Mouse (Mus musculus): ENCODE measurements around the gene Nagk. TPM values are rescaled to one million over a fixed set of nuclear protein-coding genes. Genes with fewer than 3 reads are reported as not detected.

Nagk gene
- 20.8 and 23.0 TPM in 2 replicates for polyA plus RNA-seq (2016; fragmentation: Nextera tagmentation; extraction: Ambion mirVana)

- WGBS, result under 1% methylated on average over 43 of the region's 43 CpGs
- H3K27me3 ChIP-seq (ENCODE audit: poor library complexity, severe bottlenecking), result no peaks in the 10 kb centered on the region; the same call in 1 of the 2 replicates
- peaks cover 22% of the 10 kb centered on the region for H3K4me1 ChIP-seq
- no peaks in the 10 kb centered on the region for H3K9me3 ChIP-seq
- no peaks in the 10 kb centered on the region for H3K36me3 ChIP-seq (replicated peaks)
- peak within 1 kb of the TSS; percentile 94 for H3K27ac ChIP-seq
- H3K4me3 ChIP-seq, result peak within 1 kb of the TSS; percentile 91
- DNase-seq (ENCODE audit: extremely low spot score, low spot score), result peak; percentile 92
Measured at GRCm38 (mm10) chr6:83794760-83795296, at the start of gene Nagk. Nagk (plus strand) TSS chr6:83794982.

DNA sequence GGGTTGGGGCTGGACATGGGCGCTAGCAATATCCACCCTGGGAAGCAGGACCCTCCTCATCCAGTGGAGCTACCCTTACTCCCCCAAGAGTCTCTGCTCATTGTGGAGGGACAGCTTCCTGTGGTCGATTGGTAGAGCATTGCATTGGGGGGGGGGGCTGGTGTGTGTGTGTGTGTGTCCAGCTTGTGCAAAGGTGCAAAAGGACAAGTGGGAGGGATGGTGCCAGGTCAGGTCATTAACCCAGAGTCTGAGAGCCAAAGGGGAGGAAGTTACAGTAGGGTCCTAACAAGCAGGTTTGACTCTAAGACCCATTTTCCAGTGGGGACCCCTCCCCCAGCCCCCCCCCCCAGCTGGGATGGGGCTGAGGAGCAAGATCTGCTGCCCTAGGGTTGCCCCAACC is 49.3 kb upstream of the Nagk start:
- no peaks in the 10 kb centered on the region for H3K36me3 ChIP-seq (replicated peaks)
- DNase-seq (ENCODE audit: extremely low spot score, low spot score), result no peak
- no peak overlapping the region for H3K4me3 ChIP-seq
- H3K27ac ChIP-seq, result peak overlapping the region; percentile 51; the same call in 1 of the 2 replicates
- WGBS, result 53% methylated on average over 2 of the region's 2 CpGs
- peaks cover 75% of the 10 kb centered on the region for H3K27me3 ChIP-seq (ENCODE audit: poor library complexity, severe bottlenecking)
- peaks cover 6% of the 10 kb centered on the region; the same call in 1 of the 2 replicates for H3K9me3 ChIP-seq
- H3K4me1 ChIP-seq, result peaks cover 58% of the 10 kb centered on the region

DNA sequence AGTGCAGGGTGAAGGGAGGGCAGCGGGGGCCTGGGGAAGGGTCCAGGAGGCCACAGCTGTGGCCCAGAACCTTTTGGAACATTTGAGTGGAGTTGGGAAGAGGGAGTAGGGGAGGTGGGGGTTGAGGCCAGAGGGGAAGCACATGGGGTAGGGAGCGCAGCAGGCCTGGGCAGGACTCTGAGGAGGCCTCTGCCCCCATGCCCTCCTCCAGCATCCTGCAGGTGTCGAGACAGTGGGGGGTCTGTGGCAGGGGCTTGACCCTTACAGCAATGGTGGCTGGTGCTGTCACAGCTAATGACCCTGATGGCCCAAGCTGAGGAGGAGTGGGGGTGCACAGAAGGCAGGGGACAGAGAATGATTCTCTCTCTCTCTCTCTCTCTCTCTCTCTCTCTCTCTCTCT is 45.5 kb upstream of the Nagk start:
- Histone ChIP-seq H3K9me3 (no peaks in the 10 kb centered on the region), H3K4me3 (no peak overlapping the region), H3K36me3 (replicated peaks) (no peaks in the 10 kb centered on the region), H3K4me1 (peaks cover 47% of the 10 kb centered on the region), H3K27ac (peak overlapping the region; percentile 53; the same call in 1 of the 2 replicates), H3K27me3 (ENCODE audit: poor library complexity, severe bottlenecking) (peaks cover 93% of the 10 kb centered on the region)
- DNase-seq (ENCODE audit: extremely low spot score, low spot score), result no peak
- WGBS, result 39% methylated on average over 3 of the region's 3 CpGs

DNA sequence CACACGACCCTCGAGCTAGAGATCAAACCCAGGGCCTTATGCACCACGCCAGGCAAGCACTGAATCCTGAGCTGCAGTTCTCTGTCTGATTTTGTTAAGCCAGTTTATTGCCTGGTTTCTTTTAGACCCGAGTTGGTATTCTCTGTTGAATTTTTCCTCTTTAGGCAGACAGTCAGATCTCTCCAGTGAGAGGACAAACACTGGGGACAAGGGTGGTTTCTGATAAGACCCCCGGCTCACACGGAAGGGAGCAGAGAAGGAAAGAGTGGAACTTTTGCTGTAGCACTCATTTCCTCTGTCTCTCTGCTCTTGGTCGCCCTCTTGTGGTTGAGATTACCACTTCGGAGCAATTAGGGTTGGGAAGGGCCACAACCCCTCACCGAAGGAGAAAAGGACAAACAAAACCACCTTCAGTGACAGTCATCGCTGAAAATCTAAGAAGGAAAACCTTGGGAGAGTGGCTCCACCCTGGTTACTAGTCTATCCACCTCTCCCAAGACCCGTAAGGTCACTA is 44.6 kb upstream of the Nagk start:
- H3K9me3 ChIP-seq, result no peaks in the 10 kb centered on the region
- peak overlapping the region; percentile 63; the same call in 1 of the 2 replicates for H3K27ac ChIP-seq
- peak; percentile 76 for DNase-seq (ENCODE audit: extremely low spot score, low spot score)
- peaks cover 40% of the 10 kb centered on the region for H3K4me1 ChIP-seq
- H3K36me3 ChIP-seq (replicated peaks), result no peaks in the 10 kb centered on the region
- 8% methylated on average over 11 of the region's 11 CpGs for WGBS
- peaks cover 93% of the 10 kb centered on the region for H3K27me3 ChIP-seq (ENCODE audit: poor library complexity, severe bottlenecking)
- no peak overlapping the region for H3K4me3 ChIP-seq

GRCm38 (mm10) chr6:83756051-83756450 is 38.7 kb upstream of the Nagk start:
- peaks cover 100% of the 10 kb centered on the region for H3K27me3 ChIP-seq (ENCODE audit: poor library complexity, severe bottlenecking)
- H3K4me3 ChIP-seq, result no peak overlapping the region
- peaks cover 14% of the 10 kb centered on the region for H3K4me1 ChIP-seq
- no peak for DNase-seq (ENCODE audit: extremely low spot score, low spot score)
- no peaks in the 10 kb centered on the region for H3K9me3 ChIP-seq
- WGBS, result 78% methylated on average over 9 of the region's 9 CpGs
- no peak overlapping the region for H3K27ac ChIP-seq
- H3K36me3 ChIP-seq (replicated peaks), result no peaks in the 10 kb centered on the region

DNA sequence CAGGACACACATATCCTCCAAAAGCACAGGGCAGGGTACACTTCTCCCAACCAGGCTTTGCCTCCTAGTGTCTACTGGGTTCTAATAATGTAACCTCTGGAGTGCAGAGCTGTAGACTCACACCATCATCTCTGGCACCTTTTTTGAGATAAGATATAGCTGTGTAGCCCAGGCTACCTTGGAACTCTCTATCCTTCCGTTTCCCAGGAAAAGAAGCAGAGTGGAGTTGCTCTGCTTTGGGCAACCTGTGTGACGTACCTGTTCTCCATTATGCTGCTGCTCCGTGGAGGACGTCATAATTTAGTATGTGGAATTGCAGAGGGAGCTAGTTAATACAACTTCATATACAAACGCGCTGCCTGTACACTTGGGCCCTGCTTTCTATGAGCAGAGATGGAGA is 32.4 kb upstream of the Nagk start, which contains the start of gene Ankrd53:
Gene Ankrd53 (plus strand): TSS at position 301 of the 400 bp plus-strand sequence.
- Histone ChIP-seq H3K9me3 (no peaks in the 10 kb centered on the region), H3K4me1 (peaks cover 22% of the 10 kb centered on the region), H3K27me3 (ENCODE audit: poor library complexity, severe bottlenecking) (peaks cover 79% of the 10 kb centered on the region), H3K4me3 (peak within 1 kb of the TSS; percentile 48), H3K27ac (no peak within 1 kb of the TSS), H3K36me3 (replicated peaks) (no peaks in the 10 kb centered on the region)
- WGBS, result 22% methylated on average over 6 of the region's 6 CpGs
- no peak for DNase-seq (ENCODE audit: extremely low spot score, low spot score)

DNA sequence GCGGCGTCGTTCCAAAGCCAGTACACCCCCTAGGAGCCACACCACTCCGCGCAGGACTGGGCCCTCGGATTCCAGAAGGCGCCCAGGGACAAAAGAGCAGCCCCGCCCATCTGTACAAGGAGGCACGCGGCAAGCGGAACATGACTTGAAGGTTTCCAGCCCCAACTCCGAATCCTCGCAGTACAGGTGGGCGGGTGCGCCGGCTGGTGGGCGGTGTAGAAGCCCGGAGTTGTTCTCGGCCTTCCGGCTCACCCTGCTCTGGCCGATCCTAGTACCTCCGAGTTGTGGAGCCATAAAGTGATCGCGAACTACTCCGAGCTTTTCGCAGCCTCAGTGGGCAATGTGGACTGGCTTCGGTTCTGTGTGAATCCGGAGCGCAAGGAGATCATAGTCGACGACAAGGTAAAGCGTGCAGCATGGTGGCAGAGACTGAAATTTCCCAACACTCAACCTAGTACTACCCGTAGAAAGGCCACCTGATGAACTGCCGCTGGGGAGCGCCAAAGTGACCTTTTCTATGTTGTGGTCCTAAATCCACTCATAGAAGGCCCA is 31.8 kb upstream of the Nagk start:
- Histone ChIP-seq H3K9me3 (no peaks in the 10 kb centered on the region), H3K4me1 (peaks cover 19% of the 10 kb centered on the region), H3K36me3 (replicated peaks) (peaks cover 5% of the 10 kb centered on the region; the same call in 1 of the 2 replicates), H3K4me3 (peak overlapping the region; percentile 48), H3K27ac (no peak overlapping the region), H3K27me3 (ENCODE audit: poor library complexity, severe bottlenecking) (peaks cover 73% of the 10 kb centered on the region)
- peak; percentile 48 for DNase-seq (ENCODE audit: extremely low spot score, low spot score)
- 1% methylated on average over 35 of the region's 35 CpGs for WGBS

- no peaks in the 10 kb centered on the region for H3K9me3 ChIP-seq
- no peak overlapping the region for H3K27ac ChIP-seq
- no peak for DNase-seq (ENCODE audit: extremely low spot score, low spot score)
- no peak overlapping the region for H3K4me3 ChIP-seq
- WGBS, result 92% methylated on average over 3 of the region's 3 CpGs
- H3K4me1 ChIP-seq, result peaks cover 14% of the 10 kb centered on the region
- peaks cover 45% of the 10 kb centered on the region for H3K36me3 ChIP-seq (replicated peaks)
- H3K27me3 ChIP-seq (ENCODE audit: poor library complexity, severe bottlenecking), result peaks cover 33% of the 10 kb centered on the region
Measured at GRCm38 (mm10) chr6:83766982-83767381, 27.8 kb upstream of the Nagk start.

DNA sequence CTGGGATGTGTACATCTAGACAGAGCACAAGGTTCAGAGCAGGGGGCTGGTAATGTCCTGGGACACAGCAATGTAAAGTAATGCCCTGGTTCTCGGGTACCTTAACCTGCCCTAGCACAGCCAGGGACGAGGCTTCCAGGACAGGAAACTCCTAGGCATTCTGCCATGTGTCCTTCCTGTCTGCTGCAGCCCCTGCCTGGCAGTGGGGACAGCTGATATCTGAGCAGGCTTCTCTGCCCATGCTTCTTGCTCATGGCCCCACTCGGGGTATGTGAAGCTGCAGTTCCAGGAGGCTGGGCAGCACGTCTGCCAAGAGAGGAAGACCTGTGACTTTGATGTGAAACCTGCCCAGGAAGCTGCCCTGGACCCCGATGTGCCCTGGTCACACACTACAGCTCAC is 26.3 kb upstream of the Nagk start:
- DNase-seq (ENCODE audit: extremely low spot score, low spot score), result no peak
- peaks cover 2% of the 10 kb centered on the region for H3K4me1 ChIP-seq
- peaks cover 18% of the 10 kb centered on the region for H3K27me3 ChIP-seq (ENCODE audit: poor library complexity, severe bottlenecking)
- peaks cover 60% of the 10 kb centered on the region for H3K36me3 ChIP-seq (replicated peaks)
- no peak overlapping the region for H3K4me3 ChIP-seq
- no peak overlapping the region for H3K27ac ChIP-seq
- 85% methylated on average over 5 of the region's 5 CpGs for WGBS
- no peaks in the 10 kb centered on the region for H3K9me3 ChIP-seq

DNA sequence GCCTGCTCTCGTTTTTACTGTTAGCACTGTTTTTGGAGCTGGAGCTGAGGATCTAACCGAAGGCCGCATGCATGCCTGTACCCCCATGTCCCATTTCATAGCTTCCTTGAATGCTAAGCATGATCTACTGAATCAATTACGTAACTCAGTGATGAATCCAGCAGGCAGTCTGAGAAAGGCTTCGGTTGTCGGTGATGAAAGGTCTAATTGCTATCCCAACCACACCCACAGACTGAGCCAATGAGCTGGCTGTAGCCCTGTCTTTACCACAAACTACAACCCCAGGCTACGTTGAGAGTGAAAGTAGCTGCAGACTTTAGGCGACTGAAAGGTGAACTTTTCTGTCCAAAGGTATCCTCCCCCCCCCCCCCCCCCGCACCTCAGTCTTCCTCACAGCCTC is 20.7 kb upstream of the Nagk start:
- peaks cover 27% of the 10 kb centered on the region for H3K4me1 ChIP-seq
- H3K4me3 ChIP-seq, result peak overlapping the region; percentile 93
- peaks cover 46% of the 10 kb centered on the region for H3K36me3 ChIP-seq (replicated peaks)
- 72% methylated on average over 9 of the region's 9 CpGs for WGBS
- no peak overlapping the region for H3K27ac ChIP-seq
- H3K9me3 ChIP-seq, result no peaks in the 10 kb centered on the region
- no peaks in the 10 kb centered on the region for H3K27me3 ChIP-seq (ENCODE audit: poor library complexity, severe bottlenecking)
- no peak for DNase-seq (ENCODE audit: extremely low spot score, low spot score)

DNA sequence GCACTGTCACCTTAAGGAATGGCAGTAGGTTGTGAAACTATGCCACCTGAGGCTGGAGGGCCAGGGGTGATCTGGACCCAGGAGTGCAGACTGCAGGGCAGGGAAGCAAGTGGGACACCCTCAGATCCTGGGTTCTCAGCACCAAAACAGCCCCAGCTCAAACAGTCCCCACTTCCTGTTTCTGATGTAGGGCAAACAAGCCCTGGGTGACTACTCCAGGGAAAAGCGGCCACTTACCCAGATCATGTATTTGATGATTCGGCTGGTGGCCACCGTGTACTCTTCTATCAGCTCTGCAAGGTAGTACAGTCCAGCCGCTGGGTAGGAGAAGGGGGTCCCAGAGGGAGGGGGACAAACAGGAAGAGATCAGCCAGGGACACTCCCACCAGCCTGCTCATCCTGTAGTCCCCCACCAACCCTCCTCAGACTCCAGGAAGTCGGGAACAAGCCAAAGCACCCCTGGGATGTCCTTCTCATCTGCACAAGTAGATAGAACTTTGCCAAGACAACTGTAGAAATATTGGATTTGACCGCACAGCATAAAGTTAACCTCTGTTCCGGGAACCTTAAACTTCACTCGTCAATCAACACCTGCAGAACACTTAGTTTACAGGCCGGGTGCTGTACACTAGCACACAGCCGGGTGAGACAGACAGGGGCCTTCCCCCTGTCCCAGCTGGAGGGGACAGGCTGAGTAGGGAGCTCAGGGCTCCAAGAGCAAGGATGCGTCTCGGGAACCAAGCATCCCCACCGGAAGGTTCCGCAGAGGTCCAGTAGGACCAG is 19.8 kb upstream of the Nagk start:
- WGBS, result 2% methylated on average over 14 of the region's 14 CpGs
- Histone ChIP-seq H3K4me3 (peak overlapping the region; percentile 93), H3K4me1 (peaks cover 27% of the 10 kb centered on the region), H3K27me3 (ENCODE audit: poor library complexity, severe bottlenecking) (no peaks in the 10 kb centered on the region), H3K9me3 (no peaks in the 10 kb centered on the region), H3K27ac (peak overlapping the region; percentile 91), H3K36me3 (replicated peaks) (peaks cover 38% of the 10 kb centered on the region)
- no peak for DNase-seq (ENCODE audit: extremely low spot score, low spot score)

- peak; percentile 88 for DNase-seq (ENCODE audit: extremely low spot score, low spot score)
Measured at GRCm38 (mm10) chr6:83775638-83776293, 19.0 kb upstream of the Nagk start, which contains the start of gene Tex261. Tex261 (minus strand) TSS chr6:83775813.

More at GRCm38 (mm10) chr6:83775638-83776293, 19.0 kb upstream of the Nagk start, which contains the start of gene Tex261:
- H3K4me3 ChIP-seq, result peak within 1 kb of the TSS; percentile 93
- H3K27ac ChIP-seq, result peak within 1 kb of the TSS; percentile 91
- no peaks in the 10 kb centered on the region for H3K27me3 ChIP-seq (ENCODE audit: poor library complexity, severe bottlenecking)
- peaks cover 27% of the 10 kb centered on the region for H3K4me1 ChIP-seq
- H3K36me3 ChIP-seq (replicated peaks), result peaks cover 30% of the 10 kb centered on the region
- WGBS, result under 1% methylated on average over 45 of the region's 45 CpGs
- no peaks in the 10 kb centered on the region for H3K9me3 ChIP-seq

All from forebrain, embryonic 10.5 days (tissue).